Mouse (Mus musculus) ES-E14 (cell line): ENCODE data around the gene Cramp1l.

Experiments
- HCFC1 ChIP-seq: IDR thresholded peaks from 2 replicates; pipeline ENCODE4 v1.6.1; 2012; ENCODE audit warnings: low read length, inconsistent platforms, borderline replicate concordance; ENCODE audit not compliant: insufficient read depth
- MAFK ChIP-seq: IDR thresholded peaks from 2 replicates; pipeline ENCODE4 v1.6.1; 2014; ENCODE audit warnings: mild to moderate bottlenecking, low read depth, low read length, inconsistent platforms; ENCODE audit not compliant: insufficient read depth

- TF ChIP-seq MAFK (no peak), HCFC1 (no peak)
Measured at GRCm38 (mm10) chr17:25063872-25064271, 48.3 kb upstream of the Cramp1l start.
